Mouse (Mus musculus) neural tube, embryonic 10.5 days (tissue): Measurements from ENCODE around the gene Tmtc2.
A peak's percentile ranks its signal among the peaks of the same experiment; 100 is the strongest.

Experiments used
- DNase-seq: peaks from one replicate; pipeline ENCODE4 v3.0.0-alpha.2; 2017; ENCODE audit warnings: low spot score; ENCODE audit errors: extremely low spot score

The Tmtc2 gene

DNA sequence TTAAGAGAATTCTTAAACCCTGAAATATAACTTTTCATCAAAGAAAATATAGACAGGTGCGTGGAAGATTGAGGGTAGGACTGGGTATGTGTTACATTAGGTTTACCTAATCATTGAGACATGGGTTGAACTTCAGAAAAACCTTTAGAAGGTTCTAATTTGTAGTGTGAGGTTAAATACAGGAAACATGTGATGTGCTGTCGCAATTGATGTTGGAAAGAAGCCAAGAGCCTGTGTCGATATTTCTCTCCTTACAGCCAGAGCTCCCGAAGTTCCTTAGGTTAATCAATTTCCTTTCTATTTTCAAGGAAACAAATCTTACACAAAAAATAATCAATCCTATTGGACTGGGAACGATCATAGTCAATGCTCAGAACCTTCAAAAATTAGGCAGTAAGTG, 261.3 kb downstream of the Tmtc2 start:
- no peak for DNase-seq

DNA sequence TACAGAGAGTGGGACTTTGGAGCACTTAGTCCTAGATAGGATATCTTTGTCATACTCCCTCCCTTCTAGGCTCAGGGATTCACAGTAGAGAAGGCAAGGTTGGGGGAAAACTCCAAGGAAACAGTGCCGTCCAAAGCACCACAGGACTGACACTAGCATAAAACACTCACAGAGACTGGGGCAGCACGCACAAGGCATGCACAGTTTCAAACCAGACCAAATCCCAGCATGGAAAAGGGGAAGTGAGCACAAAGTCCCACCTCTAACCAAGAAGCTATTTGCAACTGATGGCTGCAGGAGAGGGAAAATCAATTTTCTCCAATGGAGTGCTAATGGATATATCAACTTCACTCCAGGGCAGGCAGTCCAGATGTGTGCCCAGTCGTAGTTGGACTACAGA, 276.7 kb downstream of the Tmtc2 start:
- DNase-seq, result no peak

DNA sequence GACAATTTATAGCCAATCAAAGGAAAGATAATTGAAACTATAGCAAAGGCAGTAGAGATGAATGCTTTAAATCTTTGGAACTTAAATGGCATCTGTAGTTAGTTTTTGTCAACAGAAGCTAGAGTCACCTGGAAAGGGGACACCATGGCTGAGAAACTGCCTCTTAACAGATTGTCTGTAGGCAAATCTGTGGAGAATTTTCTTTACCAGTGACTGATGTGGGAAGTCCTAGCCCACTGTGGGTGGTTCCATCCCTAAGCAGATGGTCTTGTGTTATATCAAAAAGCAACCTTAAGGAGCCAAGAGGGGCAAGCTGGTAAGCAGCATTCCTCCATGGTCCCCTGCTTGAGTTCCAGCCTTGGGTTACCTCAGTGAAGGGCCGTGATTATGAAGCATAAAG, 281.3 kb downstream of the Tmtc2 start:
- no peak for DNase-seq

DNA sequence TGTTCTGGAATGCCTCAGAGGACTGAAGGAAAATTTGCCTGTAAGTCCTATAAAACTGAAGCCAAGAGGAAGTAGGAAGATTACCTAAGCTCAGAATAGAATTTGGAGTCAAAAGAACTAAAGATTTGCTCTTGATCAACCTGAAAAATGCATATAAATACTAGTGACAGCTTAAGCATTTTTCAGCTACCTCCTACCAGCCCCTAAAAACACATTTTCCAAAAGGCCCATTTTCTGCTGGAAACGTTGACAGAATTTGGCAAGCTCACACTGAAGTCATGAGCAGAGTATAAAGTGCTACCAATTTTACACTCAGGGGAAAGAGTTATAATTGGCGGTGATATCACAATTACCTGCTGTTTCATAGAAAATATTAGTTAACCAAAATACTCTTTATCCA, 285.8 kb downstream of the Tmtc2 start:
- DNase-seq, result no peak

- DNase-seq, result no peak
Measured at GRCm38 (mm10) chr10:105287575-105287974, 286.7 kb downstream of the Tmtc2 start.

DNA sequence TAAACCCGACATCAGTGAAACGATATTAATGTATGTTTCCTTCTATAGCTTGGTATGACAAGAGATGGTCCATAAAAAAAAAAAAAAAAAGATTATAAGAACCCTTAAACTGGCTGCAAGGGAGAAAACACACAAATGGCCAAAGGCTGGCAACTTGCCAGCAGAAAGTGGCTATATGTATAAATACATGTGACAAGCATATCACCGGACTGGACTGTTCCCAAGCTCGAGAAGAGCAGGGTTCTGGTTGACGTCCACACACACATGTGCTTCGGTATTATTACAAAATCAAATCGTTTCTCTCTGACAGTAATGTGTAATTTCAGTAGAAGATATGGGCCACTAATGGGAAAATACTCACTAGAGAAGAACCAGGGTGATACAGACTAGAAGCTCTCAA, 287.2 kb downstream of the Tmtc2 start:
- DNase-seq, result no peak

GRCm38 (mm10) chr10:105286221-105286620, 288.0 kb downstream of the Tmtc2 start:
- no peak for DNase-seq

- no peak for DNase-seq
Measured at GRCm38 (mm10) chr10:105284171-105284570, 290.1 kb downstream of the Tmtc2 start.

- no peak for DNase-seq
Measured at GRCm38 (mm10) chr10:105280933-105281332, 293.3 kb downstream of the Tmtc2 start.

- DNase-seq, result no peak
Measured at GRCm38 (mm10) chr10:105260053-105260452, 314.2 kb downstream of the Tmtc2 start.

GRCm38 (mm10) chr10:105238291-105238690, 336.0 kb downstream of the Tmtc2 start:
- peak; percentile 85 for DNase-seq

DNA sequence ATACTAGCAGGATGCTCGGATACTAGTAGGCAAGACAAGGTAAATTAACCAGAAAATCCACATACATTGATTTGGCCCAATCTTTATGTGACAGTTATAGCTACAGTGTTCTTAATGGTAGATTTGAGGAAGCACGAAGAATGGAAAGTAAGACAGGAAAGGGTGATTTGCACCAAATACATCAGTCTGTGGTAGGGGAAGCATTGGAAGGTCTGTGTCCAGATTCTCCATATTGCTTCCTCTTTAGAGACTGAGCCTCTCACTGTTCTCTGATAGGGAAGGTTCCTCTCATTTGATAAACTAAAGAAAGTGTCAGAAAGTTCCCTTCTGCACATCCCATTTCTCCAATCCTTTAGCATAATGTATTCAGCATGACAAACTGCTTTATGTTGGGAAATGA, 341.4 kb downstream of the Tmtc2 start:
- DNase-seq, result no peak

- DNase-seq, result no peak
Measured at GRCm38 (mm10) chr10:105230416-105230815, 343.8 kb downstream of the Tmtc2 start.

DNA sequence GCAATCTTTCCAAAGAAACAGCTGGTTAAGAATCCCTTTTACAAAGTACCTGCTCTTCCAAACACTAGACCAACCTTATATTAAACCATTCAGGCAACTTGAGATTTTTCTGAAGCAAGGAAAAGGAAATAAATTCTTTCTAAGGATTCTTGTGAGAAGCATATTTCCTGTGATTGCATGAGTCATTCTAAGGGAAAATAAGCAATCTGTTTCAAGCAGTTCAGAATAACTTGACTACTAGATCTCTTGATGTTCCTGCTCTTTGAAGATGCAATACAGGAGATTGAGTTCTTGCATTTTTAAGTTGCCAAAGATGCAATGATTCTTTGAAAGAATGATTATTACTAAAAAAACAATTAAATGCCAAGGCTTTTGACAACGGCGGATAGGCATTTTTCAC, 345.6 kb downstream of the Tmtc2 start:
- DNase-seq, result no peak

GRCm38 (mm10) chr10:105227631-105228030, 346.6 kb downstream of the Tmtc2 start:
- no peak for DNase-seq

- DNase-seq, result no peak
Measured at GRCm38 (mm10) chr10:105225714-105226113, 348.5 kb downstream of the Tmtc2 start.

DNA sequence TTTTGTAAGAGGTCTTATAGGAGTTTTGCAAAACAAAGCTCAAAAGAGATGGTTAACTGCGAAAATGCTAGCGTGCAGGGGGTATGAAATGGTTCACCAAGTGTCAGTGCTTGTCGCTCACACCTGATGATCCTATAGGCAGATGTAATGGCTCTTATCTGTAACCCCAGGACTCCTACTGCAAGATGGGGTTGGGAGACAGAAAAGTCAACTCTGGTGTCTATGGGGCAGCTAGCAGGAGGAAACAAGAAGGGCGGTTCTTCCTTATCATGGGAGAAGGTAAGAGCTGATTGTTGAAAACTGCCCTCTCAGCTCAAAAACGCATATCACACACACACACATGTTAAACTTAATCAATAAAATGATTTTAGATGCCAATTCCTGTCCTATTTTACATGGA, 351.3 kb downstream of the Tmtc2 start:
- no peak for DNase-seq

- no peak for DNase-seq
Measured at GRCm38 (mm10) chr10:105201491-105201890, 372.8 kb downstream of the Tmtc2 start.

- no peak for DNase-seq
Measured at GRCm38 (mm10) chr10:105200678-105201077, 373.6 kb downstream of the Tmtc2 start.

DNA sequence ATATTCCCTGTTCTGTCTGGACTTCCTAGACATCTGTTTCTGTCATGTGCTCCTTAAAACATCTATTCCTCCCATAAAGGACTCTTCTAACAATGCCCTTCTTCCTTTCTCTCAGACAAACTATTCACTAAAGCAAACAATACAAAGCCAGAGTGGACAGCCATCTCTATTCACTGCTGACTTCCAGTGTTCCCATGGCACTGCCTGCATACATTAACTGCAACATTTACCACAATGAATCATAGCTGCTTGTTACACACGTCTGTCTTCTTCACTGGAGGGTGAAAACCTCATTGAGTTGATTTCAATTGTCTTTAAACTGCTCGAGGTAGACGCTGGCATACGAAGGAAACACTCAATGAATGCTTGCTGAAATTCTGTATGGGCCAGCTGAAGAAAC, 374.2 kb downstream of the Tmtc2 start:
- no peak for DNase-seq

DNA sequence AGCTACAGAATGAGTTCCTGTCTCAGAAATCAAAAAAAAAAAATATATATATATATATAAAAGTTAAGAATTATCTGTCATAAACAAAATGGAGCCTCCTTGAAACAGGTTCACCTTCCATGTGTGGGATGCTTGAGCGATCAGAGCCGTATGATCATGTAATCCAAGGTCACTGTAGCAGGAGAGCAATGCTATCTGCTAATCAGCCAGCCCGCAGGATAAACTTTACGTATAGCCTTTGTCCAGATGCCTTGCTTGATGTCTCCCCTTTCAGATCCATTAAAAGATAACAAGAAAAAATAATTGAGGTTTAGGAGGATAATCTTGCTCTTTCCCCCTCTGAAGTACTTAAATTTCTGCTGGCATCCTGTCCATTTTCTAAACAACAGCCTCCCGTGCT, 374.7 kb downstream of the Tmtc2 start:
- no peak for DNase-seq

GRCm38 (mm10) chr10:105195377-105195776, 378.9 kb downstream of the Tmtc2 start:
- no peak for DNase-seq

DNA sequence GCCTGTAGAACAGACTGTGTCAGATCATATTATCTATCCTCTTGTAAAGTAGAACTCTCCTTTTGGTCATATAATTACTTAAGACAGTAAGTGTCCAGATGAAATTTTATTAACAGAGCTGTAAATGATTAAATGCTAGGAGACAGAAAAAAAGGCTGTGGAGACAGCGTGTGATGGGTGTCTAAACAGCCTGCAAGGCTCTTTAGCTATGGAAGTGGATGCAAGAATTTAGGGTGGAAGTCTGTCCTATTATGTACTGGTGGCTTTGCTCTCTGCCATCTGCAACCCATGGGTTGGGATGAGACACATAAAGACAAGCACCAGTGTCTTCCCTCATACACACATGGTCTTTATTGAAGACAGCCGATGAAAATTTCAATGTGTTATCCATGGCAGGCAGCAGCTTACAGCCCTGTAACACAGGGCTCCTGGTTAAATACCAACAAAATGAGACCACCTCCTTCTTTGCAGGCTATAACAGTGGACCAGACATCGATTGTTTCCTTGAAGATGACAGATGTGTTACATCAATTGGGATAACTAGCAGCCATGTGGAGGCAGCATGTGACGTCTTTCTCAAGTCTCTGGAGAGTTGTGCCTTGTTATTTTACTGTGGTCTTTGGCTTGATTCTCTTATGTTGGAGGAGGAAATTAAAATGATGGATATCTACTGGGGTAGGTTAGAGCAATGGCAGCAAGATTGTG, 380.3 kb downstream of the Tmtc2 start:
- no peak for DNase-seq

- DNase-seq, result no peak
Measured at GRCm38 (mm10) chr10:105192071-105192470, 382.2 kb downstream of the Tmtc2 start.
